Mouse (Mus musculus): ENCODE data around the gene Dock7.

- TF ChIP-seq CTCF (IDR thresholded peaks at IDR 0.05; ENCODE audit: borderline replicate concordance, insufficient read depth, low read length) (no peak), POLR2A (IDR thresholded peaks at IDR 0.05; ENCODE audit: low read depth, low read length) (no peak)
Observed at GRCm38 (mm10) chr4:99137986-99138641, 17.4 kb upstream of the Dock7 start.

Data from embryonic fibroblast, embryonic 13.5 days (primary cell).